Comparison of ENCODE assay signal across 14 mouse cellular contexts in genomic region chr3:144447917-144448316, GRCm38 (mm10).
"Had no signal": no experiment of that assay in that cellular context is flagged by ENCODE, and none has a peak within 500 bp of the region (broad histone marks: within the 10 kb centered on the region; RNA-seq: fewer than 3 reads in every experiment).

No protein-coding gene starts in this region.

- H3K4me1 ChIP-seq: limb, embryonic 10.5 days; midbrain, embryonic 13.5 days; neural tube, embryonic 12.5 days had no signal

- H3K27me3 ChIP-seq: midbrain, embryonic 13.5 days; neural tube, embryonic 12.5 days had no signal

- H3K4me3 ChIP-seq: left cerebral cortex, adult 2 months; limb, embryonic 10.5 days; midbrain, embryonic 13.5 days; myocyte; neural tube, embryonic 12.5 days had no signal

- H3K9ac ChIP-seq: midbrain, embryonic 13.5 days; neural tube, embryonic 12.5 days had no signal

- DNase-seq: kidney, adult 8-10 months; kidney, postnatal 25 days; lung, adult 2 months; lung, postnatal 10 days; lung, postnatal 4 days; right cerebral cortex, postnatal 25 days had no signal

- H3K9me3 ChIP-seq: limb, embryonic 10.5 days; midbrain, embryonic 13.5 days; neural tube, embryonic 12.5 days had no signal

- ATAC-seq: inflammation-experienced regulatory T-cells, adult 6 months; intestine, postnatal 0 days had no signal

- H3K4me2 ChIP-seq: midbrain, embryonic 13.5 days; neural tube, embryonic 12.5 days had no signal

- H3K27ac ChIP-seq: left cerebral cortex, adult 2 months; limb, embryonic 10.5 days; midbrain, embryonic 13.5 days; neural tube, embryonic 12.5 days; stomach, postnatal 0 days had no signal
